Mouse (Mus musculus): ENCODE measurements around the gene Klra2.

- TF ChIP-seq POLR2A (IDR thresholded peaks at IDR 0.05; ENCODE audit: insufficient read depth, low read length) (no peak), EP300 (IDR thresholded peaks at IDR 0.05; ENCODE audit: insufficient read depth, low read depth, low read length) (no peak)
Observed at GRCm38 (mm10) chr6:131294435-131295112, 47.4 kb upstream of the Klra2 start.
